ENCODE assay signal across 8 mouse cellular contexts in genomic region chr19:24280601-24281228, GRCm38 (mm10). TPM values are rescaled to one million over a fixed set of nuclear protein-coding genes. Genes with fewer than 3 reads are reported as not detected.
A peak's percentile ranks its signal among the peaks of the same experiment; 100 is the strongest.
DNase-seq lines count a peak whose midpoint lies in the region; ATAC-seq and TF ChIP-seq lines count a peak whose summit lies in the region.

Gene Fxn (minus strand): TSS chr19:24280605.

- H3K27ac ChIP-seq in kidney, postnatal 0 days = peak within 1 kb of the TSS; percentile 87
- H3K27ac ChIP-seq in forebrain, embryonic 10.5 days = peak within 1 kb of the TSS; percentile 96
- H3K27ac ChIP-seq in liver, embryonic 11.5 days (ENCODE audit: low read depth, low read length) = peak within 1 kb of the TSS; percentile 97
- H3K27ac ChIP-seq in neural tube, embryonic 15.5 days (replicated peaks) = peak within 1 kb of the TSS; percentile 93

- TF ChIP-seq CTCF in kidney, postnatal 0 days (IDR thresholded peaks at IDR 0.05; ENCODE audit: low read depth) = no peak

- 0 out of 2 replicates have a peak, but pooled peaks cover 8% of the 10 kb centered on the region for H3K4me1 ChIP-seq in kidney, postnatal 0 days (replicated peaks; ENCODE audit: insufficient read depth, low read length)
- peaks cover 22% of the 10 kb centered on the region for H3K4me1 ChIP-seq in forebrain, embryonic 10.5 days
- H3K4me1 ChIP-seq in liver, embryonic 11.5 days (replicated peaks; ENCODE audit: control insufficient read depth, insufficient read depth, low read length) = peaks cover 4% of the 10 kb centered on the region; the same call in 1 of the 2 replicates
- H3K4me1 ChIP-seq in neural tube, embryonic 15.5 days = peaks cover 16% of the 10 kb centered on the region

- H3K9ac ChIP-seq in kidney, postnatal 0 days (ENCODE audit: low read depth, low read length) = peak within 1 kb of the TSS; percentile 83
- H3K9ac ChIP-seq in liver, embryonic 11.5 days (ENCODE audit: low read depth, low read length) = peak within 1 kb of the TSS; percentile 90
- peak within 1 kb of the TSS; percentile 80 for H3K9ac ChIP-seq in neural tube, embryonic 15.5 days (replicated peaks)

- WGBS in kidney, postnatal 0 days = 2% methylated on average over 12 of the region's 22 CpGs
- WGBS in forebrain, embryonic 10.5 days = 1% methylated on average over 13 of the region's 22 CpGs
- WGBS in liver, embryonic 11.5 days = 0% methylated on average over 17 of the region's 22 CpGs
- under 1% methylated on average over 14 of the region's 22 CpGs for WGBS in neural tube, embryonic 15.5 days

- H3K4me2 ChIP-seq in kidney, postnatal 0 days (ENCODE audit: low read length) = peak within 1 kb of the TSS; percentile 92
- H3K4me2 ChIP-seq in liver, embryonic 11.5 days = peak within 1 kb of the TSS; percentile 88
- peak within 1 kb of the TSS; percentile 88 for H3K4me2 ChIP-seq in neural tube, embryonic 15.5 days

- peak; percentile 74 for ATAC-seq in kidney, postnatal 0 days (replicated peaks; ENCODE audit: low FRiP score, low read depth)
- ATAC-seq in liver, embryonic 11.5 days (replicated peaks; ENCODE audit: low FRiP score) = peak; percentile 96
- ATAC-seq in neural tube, embryonic 15.5 days (ENCODE audit: low FRiP score) = peak; percentile 91

- H3K9me3 ChIP-seq in kidney, postnatal 0 days (replicated peaks; ENCODE audit: low read length) = no peaks in the 10 kb centered on the region
- H3K9me3 ChIP-seq in forebrain, embryonic 10.5 days = no peaks in the 10 kb centered on the region
- no peaks in the 10 kb centered on the region; the same call in 1 of the 2 replicates for H3K9me3 ChIP-seq in liver, embryonic 11.5 days (ENCODE audit: control insufficient read depth, low read length)
- no peaks in the 10 kb centered on the region for H3K9me3 ChIP-seq in neural tube, embryonic 15.5 days (replicated peaks)

- DNase-seq in kidney, postnatal 0 days (ENCODE audit: low spot score) = peak; percentile 75
- no peak for DNase-seq in kidney, adult 9 months
- no peak for DNase-seq in adrenal gland, postnatal 14 days
- DNase-seq in forebrain, embryonic 10.5 days (ENCODE audit: extremely low spot score, low spot score) = peak; percentile 83
- no peak for DNase-seq in heart, postnatal 4 days
- DNase-seq in liver, embryonic 11.5 days (ENCODE audit: low spot score) = peak; percentile 65
- no peak for DNase-seq in urinary bladder, postnatal 4 days (ENCODE audit: low spot score in 2 of 2)

- no peaks in the 10 kb centered on the region for H3K27me3 ChIP-seq in kidney, postnatal 0 days (ENCODE audit: insufficient read depth, low read length)
- no peaks in the 10 kb centered on the region for H3K27me3 ChIP-seq in forebrain, embryonic 10.5 days (ENCODE audit: poor library complexity, severe bottlenecking)
- no peaks in the 10 kb centered on the region for H3K27me3 ChIP-seq in liver, embryonic 11.5 days (replicated peaks; ENCODE audit: control insufficient read depth, insufficient read depth, low read length)
- H3K27me3 ChIP-seq in neural tube, embryonic 15.5 days (replicated peaks) = no peaks in the 10 kb centered on the region

- peak within 1 kb of the TSS; percentile 68 for H3K4me3 ChIP-seq in kidney, postnatal 0 days (replicated peaks; ENCODE audit: low read depth, low read length)
- peak within 1 kb of the TSS; percentile 72 for H3K4me3 ChIP-seq in forebrain, embryonic 10.5 days
- peak within 1 kb of the TSS; percentile 67 for H3K4me3 ChIP-seq in liver, embryonic 11.5 days (ENCODE audit: low read depth, low read length)
- H3K4me3 ChIP-seq in neural tube, embryonic 15.5 days (replicated peaks) = peak within 1 kb of the TSS; percentile 72

- H3K36me3 ChIP-seq in kidney, postnatal 0 days (ENCODE audit: insufficient read depth, low read length) = no peaks in the 10 kb centered on the region
- peaks cover 24% of the 10 kb centered on the region for H3K36me3 ChIP-seq in forebrain, embryonic 10.5 days (replicated peaks)
- H3K36me3 ChIP-seq in liver, embryonic 11.5 days (ENCODE audit: control insufficient read depth, insufficient read depth, low read length) = peaks cover 3% of the 10 kb centered on the region; the same call in 1 of the 2 replicates
- H3K36me3 ChIP-seq in neural tube, embryonic 15.5 days = no peaks in the 10 kb centered on the region

RNA-seq across cellular contexts. Expression of gene Fxn, which starts in this region (rescaled TPM):
- 55.2 and 55.8 TPM in 2 replicates for polyA plus RNA-seq in kidney, postnatal 0 days (2015; fragmentation: Nextera tagmentation; extraction: Ambion mirVana)
- total RNA-seq in adrenal gland, postnatal 14 days (2021) = 22.2 and 22.5 TPM in 2 replicates
- polyA plus RNA-seq in forebrain, embryonic 10.5 days (2016; fragmentation: Nextera tagmentation; extraction: Ambion mirVana) = 64.0 and 65.9 TPM in 2 replicates
- total RNA-seq in heart, postnatal 4 days (2021) = 10 to 100 TPM; 39.3 to 41.2 TPM
- 82.8 and 91.1 TPM in 2 replicates for polyA plus RNA-seq in liver, embryonic 11.5 days (2014; fragmentation: Nextera tagmentation; extraction: Ambion mirVana)
- 42.4 and 45.2 TPM in 2 replicates for polyA plus RNA-seq in neural tube, embryonic 15.5 days (2015; fragmentation: Nextera tagmentation; extraction: Ambion mirVana)

Comparison
In these comparisons a context has a peak if more than half of its experiments do, and no peak if none do; other contexts are left out.
1. DNase-seq: peak in kidney, postnatal 0 days (single experiment), forebrain, embryonic 10.5 days (single experiment) and liver, embryonic 11.5 days (single experiment); none in kidney, adult 9 months (single experiment), adrenal gland, postnatal 14 days (single experiment), heart, postnatal 4 days (single experiment) and urinary bladder, postnatal 4 days (0 of 2).
2. Peak in every context shown above with its lines, with median percentiles within 50 percentile points of each other: ATAC-seq, H3K27ac ChIP-seq, H3K4me2 ChIP-seq, H3K4me3 ChIP-seq and H3K9ac ChIP-seq.